Mouse (Mus musculus): Measurements from ENCODE around the gene Fcgbp.
A peak's percentile ranks its signal among the peaks of the same experiment; 100 is the strongest.

GRCm38 (mm10) chr7:28148263-28148662, 77.2 kb downstream of the Fcgbp start:
- TF ChIP-seq CTCF (IDR thresholded peaks at IDR 0.05; ENCODE audit: low read depth, low read length) = peak; percentile 69
- no peak for TF ChIP-seq GATA1 (IDR thresholded peaks at IDR 0.05; ENCODE audit: borderline replicate concordance, low read length)

Data from G1E (cell line).